Mouse (Mus musculus) lung, adult 18-20 months (tissue): Measurements from ENCODE around the gene Hba-a1.
"Not testable (repeated sequence)": the region's sequence is repeated elsewhere in the genome, so short reads cannot be mapped to it uniquely, and the experiment has no call there.

Experiments
- DNase-seq, 2 experiments: peaks; one replicate each; pipeline ENCODE4 v3.0.0; 2022; ENCODE audit warnings: mixed read lengths in 2 of 2

Hba-a1 gene

DNA sequence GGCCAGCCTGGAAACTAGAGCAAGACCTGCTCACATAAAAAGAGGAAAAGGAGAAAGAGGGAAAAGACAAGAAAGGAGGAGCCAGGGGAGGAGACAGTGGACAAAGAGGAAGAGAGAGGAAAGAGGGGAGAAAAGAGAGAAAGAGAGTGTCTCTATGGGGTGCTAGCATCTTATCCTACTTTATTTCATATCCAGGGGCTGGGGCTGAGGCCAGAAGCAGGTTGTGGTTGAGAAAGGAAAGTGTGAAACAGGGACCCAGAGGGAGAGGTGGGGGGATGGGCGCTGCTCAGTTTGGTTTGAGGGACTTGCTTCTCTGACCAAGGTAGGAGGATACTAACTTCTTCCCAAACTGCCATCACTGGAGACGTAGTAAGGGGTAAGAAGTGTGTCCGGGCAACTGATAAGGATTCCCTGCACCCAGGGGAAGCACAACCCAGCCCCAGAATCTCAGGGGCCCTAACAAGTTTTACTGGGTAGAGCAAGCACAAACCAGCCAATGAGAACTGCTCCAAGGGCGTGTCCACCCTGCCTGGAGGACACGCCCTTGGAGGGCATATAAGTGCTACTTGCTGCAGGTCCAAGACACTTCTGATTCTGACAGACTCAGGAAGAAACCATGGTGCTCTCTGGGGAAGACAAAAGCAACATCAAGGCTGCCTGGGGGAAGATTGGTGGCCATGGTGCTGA, at the start of gene Hba-a1:
Gene Hba-a1, plus strand, starts transcription at position 421 of the 687 bp plus-strand sequence.
- not testable (repeated sequence) for DNase-seq

DNA sequence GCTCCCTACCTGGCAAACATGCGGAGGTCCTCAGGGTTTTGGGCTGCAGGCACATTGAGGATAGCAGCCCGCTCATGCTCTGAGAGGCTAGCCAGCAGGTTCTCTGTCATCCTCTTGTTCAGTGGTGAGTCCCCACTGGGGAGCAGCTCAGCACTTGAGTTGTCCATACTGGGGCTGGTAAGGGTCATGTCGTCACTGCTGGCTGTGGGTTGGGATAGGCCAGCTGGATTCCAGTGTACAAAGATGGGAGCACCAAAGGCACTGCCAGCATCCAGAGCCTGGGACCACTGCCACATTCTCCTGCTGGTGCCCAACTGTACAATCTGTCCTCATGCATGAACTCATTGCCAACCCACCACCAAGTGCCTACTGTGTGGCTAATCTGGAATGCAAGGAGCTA, 49.4 kb upstream of the Hba-a1 start:
- DNase-seq: no peak

DNA sequence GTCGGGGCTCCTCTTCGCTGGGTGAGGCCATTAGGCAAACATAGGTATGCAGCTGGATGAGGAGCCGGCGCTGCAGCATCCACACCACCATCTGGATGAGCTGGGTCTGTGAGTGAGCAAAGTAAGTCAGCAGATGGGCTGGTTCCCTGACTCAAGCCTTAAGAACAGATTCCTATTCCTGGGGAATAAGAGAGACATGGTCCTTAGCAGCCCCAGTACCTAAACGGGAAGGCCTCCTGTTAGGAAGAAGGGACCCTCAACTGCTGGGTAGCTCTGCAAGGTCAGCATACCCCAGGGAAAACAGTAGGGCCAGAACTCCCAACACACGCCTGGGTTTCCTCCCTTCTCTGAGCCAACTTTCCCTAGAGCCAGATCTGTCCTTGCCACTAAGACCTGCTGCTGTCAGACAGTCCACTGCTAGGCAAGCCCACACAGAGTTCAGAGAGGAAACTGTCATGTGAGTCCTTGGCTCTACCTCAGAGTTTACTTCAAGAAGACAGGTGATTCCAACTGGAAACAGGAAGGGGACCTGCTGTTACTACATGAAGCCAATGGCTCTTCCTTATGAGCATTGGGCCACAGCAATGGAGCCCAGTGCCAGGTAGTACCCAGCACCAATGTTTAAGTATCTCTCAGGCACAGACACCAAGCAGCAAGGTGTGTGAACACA, 48.4 kb upstream of the Hba-a1 start:
- DNase-seq: no peak

DNA sequence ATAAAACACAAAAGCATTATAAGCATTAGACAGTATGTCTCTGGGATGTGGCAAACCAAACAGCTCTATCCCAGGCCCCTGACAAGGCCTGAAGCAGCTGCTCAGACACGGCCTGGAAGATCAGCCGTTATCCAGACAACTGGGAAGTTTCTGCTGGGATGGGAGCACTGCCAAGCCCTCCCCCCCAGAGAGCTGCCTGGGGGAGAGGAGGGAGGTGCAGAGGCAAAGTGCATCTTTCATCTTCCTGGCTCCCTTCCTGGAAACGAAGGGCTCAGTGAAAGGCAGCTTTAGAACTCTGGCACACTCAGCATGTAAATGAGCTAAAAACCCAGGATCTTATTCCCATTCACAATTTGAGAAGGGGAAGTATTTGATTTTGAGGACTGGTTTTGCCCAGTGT, 47.7 kb upstream of the Hba-a1 start:
- DNase-seq: peak; percentile 47 to 53

DNA sequence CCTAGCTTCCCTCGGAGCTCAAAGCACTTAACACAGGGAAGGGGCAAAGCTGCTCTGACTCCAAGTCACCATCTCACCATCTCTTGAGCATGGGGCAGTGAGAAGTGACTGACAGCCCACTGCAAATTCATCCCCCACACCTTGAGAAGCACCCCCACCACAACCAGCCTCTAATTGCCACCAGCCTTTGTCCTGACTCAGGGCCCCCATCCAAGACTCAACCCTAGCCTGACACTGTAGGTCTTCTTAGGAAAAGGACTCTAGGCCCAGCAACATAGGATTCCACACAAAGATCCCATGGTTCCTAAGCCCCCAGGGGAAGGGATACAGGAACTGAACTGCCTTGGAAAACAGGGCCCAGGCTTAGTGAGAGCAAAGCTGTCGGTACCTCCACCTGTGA, 47.2 kb upstream of the Hba-a1 start:
- no peak for DNase-seq

DNA sequence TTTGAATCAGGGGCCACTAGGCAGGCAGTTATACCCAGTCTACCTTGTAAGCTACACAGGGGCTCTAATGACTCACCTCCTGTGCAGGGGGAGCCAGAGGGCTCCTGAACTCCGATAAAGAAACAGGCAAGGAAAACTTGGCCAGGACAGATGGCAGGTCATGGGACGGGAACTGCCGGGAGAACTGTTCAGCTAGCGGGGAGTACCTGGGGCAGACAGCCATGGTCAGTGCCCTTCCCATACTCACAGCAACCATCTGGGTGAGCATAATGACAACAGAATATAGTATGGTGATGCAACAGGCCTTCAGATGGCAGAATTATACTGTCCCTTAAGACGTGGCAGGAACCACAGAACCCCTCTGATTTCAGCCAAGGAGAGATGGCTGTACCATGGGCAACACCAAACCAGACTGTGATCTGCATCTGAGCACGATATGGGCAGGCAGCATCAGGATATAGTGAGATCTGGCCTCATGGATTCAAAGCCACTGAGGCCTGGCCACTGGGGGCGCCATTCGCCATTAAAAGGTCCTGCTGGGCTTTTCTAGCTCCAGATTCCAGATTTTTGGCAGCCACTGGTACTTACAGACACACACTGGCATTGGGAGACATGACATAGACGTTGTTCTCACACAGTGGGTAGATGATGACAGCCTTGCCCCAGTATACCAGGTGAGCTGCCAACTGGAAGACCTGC, 46.5 kb upstream of the Hba-a1 start:
- peak in 1 of 2 experiments; percentile 41 for DNase-seq

DNA sequence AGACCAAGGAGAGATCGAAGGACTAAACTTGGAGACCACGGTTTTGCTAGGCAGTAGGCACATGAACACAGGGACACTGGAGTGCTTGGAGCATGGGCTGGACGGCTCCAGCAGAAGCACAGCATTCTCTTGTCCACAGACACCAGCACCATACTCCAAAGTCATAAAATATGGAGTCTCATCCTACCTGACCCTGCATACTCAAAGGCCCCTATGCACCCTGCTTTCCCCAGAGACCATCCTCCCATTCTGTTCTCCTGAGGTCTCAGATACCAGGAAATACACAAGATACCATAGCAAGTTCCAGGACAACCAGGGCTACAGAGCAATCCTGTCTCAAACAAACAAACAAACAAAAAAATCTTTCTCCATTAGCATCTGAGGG, 45.9 kb upstream of the Hba-a1 start:
- no peak for DNase-seq

DNA sequence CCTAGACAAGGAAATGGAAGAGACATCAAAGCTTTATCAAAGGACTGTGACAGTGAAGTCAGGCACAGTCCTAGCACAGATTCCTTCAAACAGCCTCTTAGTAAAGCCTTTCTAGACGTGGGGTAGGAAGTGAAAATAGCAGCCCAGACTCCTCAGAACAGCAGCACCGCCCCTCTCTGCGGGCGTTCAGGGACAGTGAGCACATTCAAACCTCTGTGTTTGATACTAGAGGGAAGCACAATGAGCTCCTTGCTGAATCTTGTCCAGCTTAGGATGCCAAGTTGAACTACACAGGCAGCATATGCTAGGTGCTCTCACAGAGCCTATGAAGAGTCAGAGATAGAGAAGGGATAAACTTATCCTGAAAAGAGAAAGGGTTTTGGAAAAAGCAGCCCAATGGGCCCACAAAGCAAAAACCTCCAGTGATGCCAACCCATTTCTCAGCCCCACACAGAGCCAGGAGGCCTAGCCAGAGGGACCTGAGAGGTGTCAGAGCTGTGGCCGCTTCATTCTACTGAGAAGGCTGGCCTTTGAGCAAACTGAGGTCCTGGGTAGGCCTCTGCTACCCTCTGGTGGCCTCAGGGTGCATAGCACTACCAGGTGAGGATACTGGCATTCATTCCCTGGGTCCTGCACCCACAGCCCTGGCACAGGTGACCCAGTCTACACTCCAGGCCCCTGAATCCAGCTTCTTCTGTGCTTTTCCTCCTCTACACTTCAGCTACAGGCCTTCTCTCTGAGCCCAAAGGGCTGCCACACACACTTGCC, 45.0 kb upstream of the Hba-a1 start:
- peak; percentile 70 to 77 for DNase-seq

DNA sequence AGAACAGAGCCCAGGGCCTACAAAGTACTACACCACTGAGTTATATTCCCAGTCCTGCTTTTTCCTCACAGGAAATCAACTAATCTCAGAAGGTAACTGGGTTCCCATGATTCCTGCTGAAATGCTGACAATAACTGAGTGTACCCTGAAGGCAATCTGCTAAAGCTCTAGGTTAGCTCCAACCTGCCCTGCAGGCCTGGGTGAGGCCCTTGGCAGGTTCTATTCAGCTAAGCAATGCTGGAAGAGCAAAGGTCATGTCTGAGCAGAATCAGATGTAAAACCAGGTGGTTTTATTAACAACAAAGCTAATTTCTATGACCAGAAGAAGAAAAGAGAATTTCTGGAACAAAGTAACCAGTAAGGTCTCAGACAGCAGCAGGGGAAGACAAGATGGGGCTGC, 41.9 kb upstream of the Hba-a1 start:
- DNase-seq: no peak

DNA sequence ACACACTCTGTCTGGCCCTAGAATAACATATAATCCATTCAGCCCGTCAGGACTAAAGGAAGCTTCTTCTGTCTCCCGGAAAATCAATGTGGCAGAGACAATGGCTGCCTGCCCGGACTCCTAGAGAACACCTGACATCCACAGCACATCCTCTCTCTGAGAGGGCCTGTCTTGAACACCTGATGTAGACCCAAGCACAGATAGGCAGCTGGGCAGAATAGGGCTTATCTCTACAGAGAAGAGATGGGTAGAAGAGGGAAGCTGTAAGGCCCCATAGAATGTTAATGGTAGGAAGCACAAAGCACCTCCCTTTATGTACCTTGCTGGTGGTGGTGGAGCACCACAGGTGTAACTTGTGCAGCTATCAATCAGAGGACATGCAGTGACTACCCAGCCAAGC, 41.1 kb upstream of the Hba-a1 start:
- no peak for DNase-seq

DNA sequence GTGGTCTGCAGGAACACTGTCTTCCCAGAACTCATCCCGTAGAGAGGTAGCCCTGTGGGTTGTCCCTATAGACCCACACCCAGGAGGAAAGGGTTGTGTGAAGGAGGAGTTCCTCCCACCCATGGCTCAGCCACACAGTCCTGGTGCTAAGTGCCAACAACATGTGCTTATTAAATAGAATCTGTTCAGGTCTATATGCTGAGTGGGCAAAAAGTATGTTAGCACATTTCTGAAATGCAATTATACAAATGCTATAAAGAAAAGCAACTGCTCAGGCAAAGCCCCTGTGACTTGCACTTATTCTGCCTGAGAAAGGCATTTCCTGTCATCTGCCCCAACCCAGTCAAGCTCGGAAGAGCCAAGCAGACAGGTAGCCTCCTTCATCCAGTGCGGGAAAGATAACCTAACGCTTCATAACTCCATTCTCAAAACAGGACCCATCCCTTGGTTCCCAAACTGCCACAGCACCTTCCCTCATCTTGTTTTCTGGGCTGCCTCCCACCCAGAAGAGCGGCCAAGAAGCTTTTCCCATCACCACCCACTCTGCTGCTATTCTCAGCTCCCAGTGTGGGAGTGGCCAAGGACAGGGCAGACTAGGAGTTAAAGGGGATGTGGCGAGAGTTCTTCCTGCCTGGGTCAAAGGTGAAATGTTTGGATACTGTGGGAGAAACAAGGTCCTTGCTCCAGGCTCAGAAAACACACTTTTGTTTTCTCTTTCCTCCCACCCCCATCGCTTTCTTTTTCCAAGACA, 39.9 kb upstream of the Hba-a1 start:
- no peak for DNase-seq

DNA sequence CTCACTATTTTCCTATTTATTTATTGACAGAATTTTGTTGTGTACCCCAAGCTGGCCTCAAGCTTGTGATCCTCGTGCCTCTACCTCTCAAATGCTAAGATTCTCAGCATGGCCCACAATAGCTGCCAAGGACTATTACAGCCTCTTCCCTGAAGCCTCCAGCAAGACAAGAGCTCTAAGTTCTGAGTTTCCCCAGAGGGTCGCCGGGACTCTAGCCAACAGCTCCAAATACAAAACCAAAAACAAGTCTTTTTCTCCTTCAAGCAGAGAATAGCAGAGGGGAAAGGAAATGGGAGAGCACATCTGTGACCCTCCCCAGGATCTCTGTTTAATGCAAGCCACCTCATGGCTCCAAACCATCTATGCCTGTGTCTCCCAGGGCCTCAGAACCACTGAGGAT, 39.2 kb upstream of the Hba-a1 start:
- DNase-seq: no peak

DNA sequence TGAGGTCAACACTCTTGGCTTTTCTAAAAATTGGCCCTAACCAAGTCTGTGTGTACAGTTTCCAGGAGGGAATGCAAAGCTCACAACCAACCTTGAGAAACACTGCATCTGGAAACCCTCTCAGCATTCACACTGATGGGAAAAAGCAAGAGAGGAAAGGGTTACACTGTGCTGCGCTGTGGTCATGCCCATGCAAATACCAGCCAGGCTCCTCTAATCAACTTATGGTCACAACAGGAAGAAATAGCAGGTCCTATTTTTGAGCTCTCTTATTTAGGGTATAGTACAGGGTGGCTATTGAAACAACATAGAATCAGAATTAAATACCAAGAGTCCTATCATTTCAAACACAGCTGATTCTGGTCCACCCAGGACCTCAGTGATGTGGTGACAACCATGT, 38.7 kb upstream of the Hba-a1 start:
- no peak for DNase-seq

DNA sequence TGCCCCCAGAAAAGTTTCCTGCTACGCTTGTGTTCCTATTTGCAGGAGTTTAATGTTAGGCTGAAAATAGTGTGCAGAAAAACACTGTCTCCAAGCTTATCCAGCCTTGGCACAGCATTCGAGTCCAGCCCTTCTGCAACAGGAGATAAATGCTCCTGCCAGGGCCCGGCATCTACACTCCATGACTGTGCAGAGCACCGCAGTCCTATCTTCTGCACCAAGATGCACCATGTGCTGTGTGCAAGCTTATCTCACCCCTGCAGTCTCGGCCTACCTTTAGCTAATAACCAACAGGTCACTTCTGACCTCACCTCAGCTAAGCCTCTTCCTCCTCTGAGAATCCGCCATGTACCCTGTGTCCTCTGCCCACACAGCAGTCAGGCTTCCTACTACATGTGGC, 37.7 kb upstream of the Hba-a1 start:
- DNase-seq: no peak

DNA sequence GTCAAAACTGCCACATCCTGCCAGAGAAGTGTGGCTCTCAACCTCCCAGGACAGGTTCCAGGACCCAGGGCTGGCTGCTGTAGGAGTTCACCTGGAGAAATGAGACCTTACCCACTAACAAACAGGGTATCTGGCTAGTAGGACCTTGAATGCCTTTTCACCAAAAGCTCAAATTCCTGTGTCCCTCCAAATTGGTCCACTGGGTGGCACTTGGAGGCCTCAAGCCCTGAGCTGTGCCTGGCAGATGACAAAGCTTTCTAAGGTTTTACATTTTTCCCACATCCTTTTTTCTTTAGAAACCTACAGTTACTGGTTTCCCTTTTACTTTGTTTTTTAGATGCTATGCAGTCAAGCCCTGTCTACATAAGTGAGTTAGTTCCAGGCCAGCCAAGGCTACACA, 36.2 kb upstream of the Hba-a1 start:
- no peak for DNase-seq

DNA sequence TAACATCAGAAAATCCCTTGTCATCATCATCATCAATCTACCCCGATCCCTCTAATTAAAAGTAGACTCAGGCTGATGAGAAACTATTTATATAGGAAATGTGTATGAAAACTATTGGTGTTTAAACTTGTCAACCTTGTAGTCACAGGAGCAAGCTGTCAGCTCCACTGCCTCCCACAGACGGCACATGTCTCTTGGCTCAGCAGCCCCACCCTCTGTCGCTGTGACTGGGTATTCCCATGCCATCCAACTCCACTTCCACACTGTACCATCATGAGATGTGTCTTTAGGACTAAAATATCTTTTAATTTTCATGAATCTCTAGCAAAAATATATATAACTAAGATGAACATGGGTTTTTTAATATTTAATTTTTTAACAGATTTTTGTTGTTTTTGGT, 35.0 kb upstream of the Hba-a1 start:
- DNase-seq: no peak

DNA sequence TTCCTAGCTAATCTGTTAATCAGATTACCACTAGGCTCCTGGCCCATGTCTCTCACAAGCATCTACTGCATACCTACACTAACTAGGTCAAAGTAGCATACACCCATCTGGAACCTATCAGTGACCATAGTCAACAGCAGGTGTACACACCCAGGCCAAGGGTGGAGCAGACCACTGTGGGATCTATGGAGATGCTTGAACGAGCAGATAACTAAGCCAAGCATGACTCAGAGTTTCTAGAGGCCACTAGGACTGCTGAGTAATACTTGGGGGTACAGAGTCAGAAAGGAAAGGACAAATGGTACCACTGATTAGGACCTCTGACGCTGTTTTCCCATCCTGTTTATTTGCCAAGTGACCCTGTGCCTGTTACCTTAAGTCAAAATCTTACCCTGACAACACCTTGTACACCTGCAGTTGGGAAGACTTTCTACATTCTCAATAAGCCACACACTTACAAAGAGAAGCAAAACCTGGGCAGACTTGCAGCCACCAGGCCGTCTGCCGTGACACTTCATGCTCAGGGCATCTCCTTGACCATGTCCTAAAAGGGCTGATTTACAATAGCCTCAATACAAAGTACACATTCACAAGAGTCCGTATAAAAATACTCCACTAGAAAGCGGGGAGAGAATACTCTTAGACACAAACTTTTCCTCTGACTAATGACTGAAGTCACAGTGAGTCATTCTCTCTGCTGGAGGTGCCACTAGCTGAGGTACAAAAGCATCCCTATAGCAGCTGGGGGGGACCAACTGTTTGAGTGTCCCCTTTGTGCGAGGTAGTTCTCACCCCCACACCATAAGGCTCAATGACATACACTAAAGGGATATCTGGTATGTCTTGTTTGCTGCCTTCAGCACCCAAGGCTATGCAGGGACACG, 32.2 kb upstream of the Hba-a1 start:
- no peak for DNase-seq

DNA sequence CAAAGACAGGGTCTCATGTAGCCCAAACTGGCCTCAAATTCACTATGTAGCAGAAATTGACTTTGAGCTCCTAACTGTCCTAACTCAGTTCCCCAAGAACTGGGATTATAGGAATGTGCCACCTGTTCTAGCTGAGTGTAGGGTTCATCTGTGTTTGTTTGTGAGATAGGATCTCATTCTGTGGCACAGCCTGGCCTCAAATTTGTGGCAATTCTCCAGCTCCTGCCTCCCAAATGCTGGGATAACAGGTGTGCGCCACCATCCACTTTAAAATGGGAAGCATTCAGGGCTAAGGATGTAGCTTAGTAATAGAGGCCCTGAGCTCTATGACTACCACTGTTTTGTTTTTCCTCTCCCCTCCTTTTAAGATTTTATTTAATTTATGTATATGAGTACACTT, 30.2 kb upstream of the Hba-a1 start:
- no peak for DNase-seq

DNA sequence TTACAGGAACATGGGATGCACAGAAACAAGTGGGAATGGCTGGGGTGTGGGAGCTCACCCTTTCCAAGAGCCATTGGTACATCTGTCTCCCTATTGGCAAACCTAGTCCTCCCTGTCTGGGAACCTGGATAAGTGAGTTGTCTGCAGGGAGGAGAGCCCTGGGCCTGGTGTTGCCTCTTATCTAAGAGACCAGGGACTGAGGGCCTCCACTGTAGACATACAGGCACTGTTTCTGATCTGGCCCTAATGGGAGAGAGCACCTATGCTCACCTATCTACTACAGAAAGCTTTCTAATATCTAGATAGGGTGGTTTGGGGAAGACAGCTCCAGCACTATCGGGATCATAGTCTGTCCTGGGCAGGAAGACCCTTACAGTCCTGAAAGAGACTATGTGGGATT, 27.2 kb upstream of the Hba-a1 start:
- no peak for DNase-seq

DNA sequence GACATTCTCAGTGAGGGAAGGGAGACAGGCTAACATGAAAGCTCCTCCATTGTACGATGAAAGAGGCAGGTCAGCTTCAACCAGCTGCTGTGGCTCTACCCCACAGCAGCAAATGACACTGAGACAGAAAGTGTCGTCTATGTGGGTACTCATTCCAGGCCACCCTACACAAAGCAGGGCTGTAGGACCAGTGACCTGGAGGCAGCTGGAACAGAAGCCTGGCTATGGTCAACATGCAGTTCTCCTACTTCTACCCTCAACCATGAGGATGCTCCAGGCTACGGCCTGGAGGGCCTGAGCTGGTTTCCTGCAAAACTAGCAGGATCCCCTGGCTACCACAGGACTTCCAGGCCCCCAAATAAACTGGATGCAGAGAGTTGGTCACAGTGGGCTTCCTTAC, 26.7 kb upstream of the Hba-a1 start:
- DNase-seq: no peak

DNA sequence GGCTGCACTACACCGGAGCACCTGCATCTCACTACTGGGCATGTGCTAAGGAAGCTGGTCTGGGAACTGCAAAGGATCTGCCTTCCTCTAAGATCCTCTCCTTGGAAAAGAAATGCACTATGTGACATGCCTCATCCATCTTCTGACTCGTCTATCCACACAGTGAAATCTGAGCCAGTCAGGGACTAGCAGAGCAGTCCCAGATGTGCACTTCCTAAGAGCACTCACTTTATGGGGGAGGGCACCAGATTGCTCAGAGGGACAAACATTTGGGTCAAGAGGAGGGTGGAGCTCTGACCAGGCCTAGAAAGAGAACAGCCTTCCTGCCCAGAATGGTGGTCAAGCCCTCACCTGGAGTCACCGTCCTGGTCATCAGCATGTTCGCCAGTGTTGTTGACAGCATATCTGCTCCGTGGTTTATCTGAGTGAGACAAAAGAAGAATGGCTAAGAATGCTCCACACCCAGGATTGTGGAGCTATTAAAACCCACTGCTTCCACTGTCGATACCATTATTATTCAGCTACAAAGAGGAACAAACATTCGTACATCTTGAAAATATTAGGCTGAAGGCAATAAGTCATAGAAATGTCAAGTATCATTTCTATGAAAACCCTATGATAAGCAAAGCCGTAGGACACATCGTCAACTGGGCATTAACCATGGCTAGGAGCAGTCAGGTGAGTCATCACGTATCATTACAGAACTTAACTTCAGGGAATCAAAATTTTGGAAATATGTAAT, 20.5 kb upstream of the Hba-a1 start:
- no peak for DNase-seq
